Mouse (Mus musculus) intestine, embryonic 16.5 days (tissue): ENCODE results near the gene Stx5a. TPM values are rescaled to one million over a fixed set of nuclear protein-coding genes. Genes with fewer than 3 reads are reported as not detected.
A peak's percentile ranks its signal among the peaks of the same experiment; 100 is the strongest.

Source experiments
- ATAC-seq: fragments of 200-750 bp; cut with Nextera tagmentation; 2 replicates; pipeline ENCODE4 v1.8.0; 2017; ENCODE audit warnings: moderate TSS enrichment, moderate library complexity
- H3K27ac ChIP-seq: fragments of 300-500 bp; sonication (generic); 2 replicates; pipeline ENCODE4 v1.5.1; 2014; ENCODE audit warnings: mild to moderate bottlenecking, low read length
- H3K27me3 ChIP-seq: fragments of 300-500 bp; sonication (generic); replicated peaks from 2 replicates; pipeline ENCODE4 v1.6.1; 2014; ENCODE audit warnings: low read length, control low read depth, mixed read lengths; ENCODE audit not compliant: control insufficient read depth, insufficient read depth
- H3K36me3 ChIP-seq: fragments of 300-500 bp; sonication (generic); 2 replicates; pipeline ENCODE4 v1.6.1; 2014; ENCODE audit warnings: low read length, control low read depth; ENCODE audit not compliant: control insufficient read depth, insufficient read depth
- H3K4me1 ChIP-seq: fragments of 300-500 bp; sonication (generic); 2 replicates; pipeline ENCODE4 v1.6.1; 2014; ENCODE audit warnings: low read length, control low read depth, mixed read lengths; ENCODE audit not compliant: control insufficient read depth, insufficient read depth
- H3K4me2 ChIP-seq: fragments of 300-500 bp; sonication (generic); 2 replicates; pipeline ENCODE4 v1.6.1; 2014; ENCODE audit warnings: low read depth, low read length, control low read depth
- H3K4me3 ChIP-seq: fragments of 300-500 bp; sonication (generic); 2 replicates; pipeline ENCODE4 v1.5.1; 2014; ENCODE audit warnings: mild to moderate bottlenecking, low read length
- H3K9ac ChIP-seq: fragments of 300-500 bp; sonication (generic); 2 replicates; pipeline ENCODE4 v1.6.1; 2014; ENCODE audit warnings: low read depth, low read length
- H3K9me3 ChIP-seq: fragments of 300-500 bp; sonication (generic); 2 replicates; pipeline ENCODE4 v1.6.1; 2016; ENCODE audit warnings: low read length, control low read depth; ENCODE audit not compliant: control insufficient read depth
- WGBS: fragments of 180-500 bp; shearing (Covaris S2); extraction: QIAGEN DNeasy Blood & Tissue Kit; methylation state at CpG from one replicate; pipeline ENCODE4 v1.1.7; 2014; 5-methylcytosine and 5-hydroxymethylcytosine counted together
- polyA plus RNA-seq: library from polyadenylated mRNA; unstranded; fragments of >200 nt; fragmentation: Nextera tagmentation; extraction: Ambion mirVana; gene quantifications from 2 replicates; pipeline ENCODE4 v1.2.1, GENCODE M21; 2015

Stx5a gene
- polyA plus RNA-seq, result 120 and 124 TPM in 2 replicates

- Histone ChIP-seq H3K9me3 (no peaks in the 10 kb centered on the region), H3K4me3 (peak within 1 kb of the TSS; percentile 96), H3K27ac (peak within 1 kb of the TSS; percentile 98), H3K27me3 (no peaks in the 10 kb centered on the region), H3K9ac (peak within 1 kb of the TSS; percentile 93), H3K36me3 (peaks cover 4% of the 10 kb centered on the region), H3K4me1 (peaks cover 18% of the 10 kb centered on the region), H3K4me2 (peak within 1 kb of the TSS; percentile 94)
- WGBS, result under 1% methylated on average over 36 of the region's 36 CpGs
- ATAC-seq, result peak; percentile 98
Observed at GRCm38 (mm10) chr19:8741243-8741869, at the start of gene Stx5a. Stx5a (plus strand) TSS chr19:8741413.

GRCm38 (mm10) chr19:8691871-8692539, 49.2 kb upstream of the Stx5a start:
- no peaks in the 10 kb centered on the region for H3K36me3 ChIP-seq
- WGBS, result 59% methylated on average over 9 of the region's 9 CpGs

GRCm38 (mm10) chr19:8692740-8693139, 48.5 kb upstream of the Stx5a start:
- WGBS, result 82% methylated on average over 5 of the region's 5 CpGs
- H3K27me3 ChIP-seq, result no peaks in the 10 kb centered on the region
- no peaks in the 10 kb centered on the region for H3K36me3 ChIP-seq
- H3K4me1 ChIP-seq, result no peaks in the 10 kb centered on the region
- no peak overlapping the region for H3K4me2 ChIP-seq
- H3K9me3 ChIP-seq, result no peaks in the 10 kb centered on the region
- ATAC-seq, result no peak
- H3K9ac ChIP-seq, result no peak overlapping the region
- no peak overlapping the region for H3K4me3 ChIP-seq
- H3K27ac ChIP-seq, result no peak overlapping the region

More at GRCm38 (mm10) chr19:8691871-8692539, 49.2 kb upstream of the Stx5a start:
- no peaks in the 10 kb centered on the region for H3K9me3 ChIP-seq
- ATAC-seq, result no peak
- no peak overlapping the region for H3K27ac ChIP-seq
- no peaks in the 10 kb centered on the region for H3K4me1 ChIP-seq
- no peak overlapping the region for H3K4me3 ChIP-seq
- no peaks in the 10 kb centered on the region for H3K27me3 ChIP-seq
- no peak overlapping the region for H3K4me2 ChIP-seq
- no peak overlapping the region for H3K9ac ChIP-seq

GRCm38 (mm10) chr19:8695330-8695729, 45.9 kb upstream of the Stx5a start:
- Histone ChIP-seq H3K9ac (no peak overlapping the region), H3K4me2 (no peak overlapping the region), H3K9me3 (no peaks in the 10 kb centered on the region), H3K36me3 (no peaks in the 10 kb centered on the region), H3K4me1 (no peaks in the 10 kb centered on the region), H3K27ac (no peak overlapping the region), H3K27me3 (no peaks in the 10 kb centered on the region), H3K4me3 (no peak overlapping the region)
- WGBS, result 31% methylated on average over 5 of the region's 6 CpGs
- ATAC-seq, result peak; percentile 73

- Histone ChIP-seq H3K27ac (no peak overlapping the region), H3K9me3 (no peaks in the 10 kb centered on the region), H3K27me3 (no peaks in the 10 kb centered on the region), H3K4me1 (no peaks in the 10 kb centered on the region), H3K9ac (no peak overlapping the region), H3K4me3 (no peak overlapping the region), H3K4me2 (no peak overlapping the region), H3K36me3 (no peaks in the 10 kb centered on the region)
- 83% methylated on average over 9 of the region's 9 CpGs for WGBS
- no peak for ATAC-seq
Observed at GRCm38 (mm10) chr19:8699652-8700051, 41.6 kb upstream of the Stx5a start.

- Histone ChIP-seq H3K9me3 (no peaks in the 10 kb centered on the region), H3K4me2 (no peak overlapping the region), H3K4me1 (no peaks in the 10 kb centered on the region), H3K27me3 (no peaks in the 10 kb centered on the region), H3K9ac (no peak overlapping the region), H3K36me3 (0 out of 2 replicates have a peak, but pooled peaks cover 6% of the 10 kb centered on the region), H3K27ac (no peak overlapping the region), H3K4me3 (no peak overlapping the region)
- 59% methylated on average over 3 of the region's 3 CpGs for WGBS
- ATAC-seq, result no peak
Observed at GRCm38 (mm10) chr19:8702458-8702857, 38.8 kb upstream of the Stx5a start.

GRCm38 (mm10) chr19:8703571-8703970, 37.6 kb upstream of the Stx5a start:
- WGBS, result 51% methylated on average over 4 of the region's 4 CpGs
- no peaks in the 10 kb centered on the region for H3K4me1 ChIP-seq
- H3K27me3 ChIP-seq, result no peaks in the 10 kb centered on the region
- peaks cover 14% of the 10 kb centered on the region; the same call in 1 of the 2 replicates for H3K36me3 ChIP-seq
- ATAC-seq, result no peak
- no peak overlapping the region for H3K27ac ChIP-seq
- no peak overlapping the region for H3K9ac ChIP-seq
- no peaks in the 10 kb centered on the region for H3K9me3 ChIP-seq
- no peak overlapping the region for H3K4me3 ChIP-seq
- no peak overlapping the region for H3K4me2 ChIP-seq

GRCm38 (mm10) chr19:8705026-8705708, 36.0 kb upstream of the Stx5a start:
- ATAC-seq, result no peak
- Histone ChIP-seq H3K9ac (no peak overlapping the region), H3K27ac (no peak overlapping the region), H3K4me1 (peaks cover 6% of the 10 kb centered on the region; the same call in 1 of the 2 replicates), H3K36me3 (peaks cover 24% of the 10 kb centered on the region; the same call in 1 of the 2 replicates), H3K4me3 (no peak overlapping the region), H3K27me3 (no peaks in the 10 kb centered on the region), H3K9me3 (no peaks in the 10 kb centered on the region), H3K4me2 (no peak overlapping the region)
- 72% methylated on average over 6 of the region's 6 CpGs for WGBS

- peaks cover 24% of the 10 kb centered on the region; the same call in 1 of the 2 replicates for H3K36me3 ChIP-seq
Observed at GRCm38 (mm10) chr19:8706132-8706667, 35.0 kb upstream of the Stx5a start.

More at GRCm38 (mm10) chr19:8706132-8706667, 35.0 kb upstream of the Stx5a start:
- no peak overlapping the region for H3K4me2 ChIP-seq
- 83% methylated on average over 7 of the region's 7 CpGs for WGBS
- H3K4me3 ChIP-seq, result no peak overlapping the region
- 0 out of 2 replicates have a peak, but pooled peaks have one; percentile 3 for ATAC-seq
- peaks cover 16% of the 10 kb centered on the region for H3K4me1 ChIP-seq
- no peak overlapping the region for H3K9ac ChIP-seq
- H3K27ac ChIP-seq, result no peak overlapping the region
- H3K27me3 ChIP-seq, result no peaks in the 10 kb centered on the region
- H3K9me3 ChIP-seq, result no peaks in the 10 kb centered on the region
